Mouse (Mus musculus) kidney, postnatal 14 days (tissue): ENCODE data around the gene 9930022D16Rik.

Experiments used
- DNase-seq: peaks from one replicate; pipeline ENCODE4 v3.0.0; 2022; ENCODE audit warnings: mixed read lengths

The 9930022D16Rik gene

DNA sequence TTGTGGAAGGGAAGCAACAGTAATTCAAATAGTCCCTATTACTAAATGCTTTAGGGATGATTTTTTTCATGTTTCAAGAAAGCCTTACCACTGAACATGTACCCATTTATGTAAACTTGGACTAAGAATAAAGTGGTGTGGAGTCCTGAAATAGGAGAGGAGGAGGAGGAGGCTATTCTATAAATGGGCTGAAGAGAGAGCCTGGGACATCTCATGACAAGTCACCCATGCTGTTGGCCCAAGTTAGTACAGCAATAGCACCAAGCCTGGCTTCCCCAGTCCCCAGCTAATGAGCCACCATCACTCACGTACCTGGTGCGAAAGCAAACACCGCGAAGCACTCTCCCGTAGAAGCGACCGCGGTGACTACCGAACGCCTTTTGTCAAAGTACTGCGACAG lies 44.4 kb downstream of the 9930022D16Rik start:
- DNase-seq, result no peak

DNA sequence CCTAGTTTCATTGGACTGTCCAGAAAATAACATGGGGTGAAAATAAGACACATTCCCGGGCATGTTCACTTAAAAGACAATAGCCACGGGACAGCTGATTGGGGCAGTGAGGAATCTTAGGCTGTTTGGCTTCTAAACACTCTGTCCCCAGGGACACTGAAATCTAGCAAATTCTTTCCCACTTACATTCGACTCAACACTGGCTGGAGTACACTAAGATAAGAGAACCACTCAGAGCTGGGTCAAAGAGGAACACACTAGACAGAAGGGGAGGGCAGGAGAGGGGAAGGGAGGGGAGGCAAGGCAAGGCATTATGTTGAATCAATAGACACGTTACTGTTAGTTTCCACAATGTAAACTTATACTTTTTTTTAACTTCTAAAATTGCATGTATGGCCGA lies 46.9 kb downstream of the 9930022D16Rik start:
- DNase-seq, result peak; percentile 12

DNA sequence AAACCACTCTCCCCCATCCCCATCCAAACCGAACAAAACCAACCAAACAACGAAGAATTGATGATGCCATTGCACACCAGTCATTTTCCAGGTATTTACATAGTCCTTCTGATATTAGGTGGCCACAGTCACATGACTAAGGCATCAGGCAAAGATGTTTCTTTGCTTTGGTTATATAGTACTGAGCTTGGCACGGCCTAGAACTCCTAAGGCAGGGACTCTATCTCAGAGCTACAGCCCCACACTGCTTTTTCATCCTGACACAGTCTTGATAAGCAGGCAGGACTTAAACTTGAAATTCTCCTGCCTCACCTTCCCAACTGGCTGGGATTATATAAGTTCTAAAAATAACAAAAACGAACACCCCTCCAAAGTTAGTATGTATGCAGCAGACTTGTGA lies 51.4 kb downstream of the 9930022D16Rik start:
- no peak for DNase-seq

DNA sequence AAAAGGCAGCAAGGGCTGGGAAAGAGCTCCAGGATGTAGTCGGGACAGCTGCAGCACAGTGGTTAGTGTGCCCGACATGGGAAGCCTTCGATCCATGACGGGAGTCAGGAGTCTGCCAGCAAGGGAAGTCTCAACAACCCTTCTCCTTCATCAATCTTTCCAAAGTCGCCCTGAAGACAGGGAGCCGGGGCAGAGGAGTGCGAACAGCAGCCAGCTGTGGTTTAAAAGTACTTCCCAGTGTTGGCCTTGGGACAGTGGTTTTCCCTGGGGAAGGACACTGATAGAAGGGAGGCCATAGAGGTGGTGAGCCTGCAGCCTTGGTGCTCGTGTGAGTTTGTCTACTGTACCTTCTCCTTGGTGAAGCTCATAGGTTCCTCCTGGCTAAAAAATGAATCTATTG lies 53.3 kb downstream of the 9930022D16Rik start:
- peak; percentile 10 for DNase-seq

DNA sequence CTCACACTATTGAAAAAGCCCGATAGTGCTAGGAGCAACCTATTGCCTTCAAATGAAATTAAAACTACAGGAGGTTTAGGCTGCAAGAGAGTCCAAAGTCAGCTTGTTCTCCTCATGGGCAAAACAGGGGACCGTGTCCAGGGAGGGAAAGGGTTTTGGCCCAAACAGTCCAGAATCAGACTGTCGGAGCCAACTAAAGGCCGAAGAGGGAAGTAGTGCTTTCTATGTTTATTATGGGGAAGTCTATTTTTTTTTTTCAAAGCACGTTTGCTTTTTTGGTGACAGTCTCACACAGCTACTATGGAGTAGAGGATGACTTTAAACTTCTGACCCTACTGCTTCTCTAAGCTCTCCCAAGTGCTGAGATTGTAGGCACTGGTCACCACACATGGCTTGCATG lies 54.4 kb downstream of the 9930022D16Rik start:
- DNase-seq, result no peak
